Mouse (Mus musculus): Measurements from ENCODE around the gene 1110032A03Rik.

Gene 1110032A03Rik

DNA sequence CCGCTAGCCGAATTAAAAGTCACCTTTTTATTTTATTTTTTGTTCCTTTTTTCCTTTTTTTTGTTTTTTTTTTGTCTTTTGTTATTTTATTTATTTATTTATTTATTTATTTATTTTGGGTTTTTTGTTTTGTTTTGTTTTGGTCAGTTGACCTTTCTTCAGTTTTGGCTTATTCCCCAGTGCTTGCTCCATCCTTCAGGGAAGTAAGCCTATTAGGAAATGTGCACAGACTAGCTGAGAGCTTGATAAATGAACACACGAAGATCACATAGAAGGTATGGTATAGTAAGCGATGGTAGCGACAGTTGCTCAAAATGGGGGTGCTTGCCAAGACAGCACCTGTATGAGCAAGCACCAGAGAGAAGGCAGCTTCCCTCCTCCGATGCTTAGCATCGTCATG lies 22.3 kb upstream of the 1110032A03Rik start:
- no peak for TF ChIP-seq GATA4 (IDR thresholded peaks at IDR 0.05; ENCODE audit: insufficient replicate concordance, low read length)

DNA sequence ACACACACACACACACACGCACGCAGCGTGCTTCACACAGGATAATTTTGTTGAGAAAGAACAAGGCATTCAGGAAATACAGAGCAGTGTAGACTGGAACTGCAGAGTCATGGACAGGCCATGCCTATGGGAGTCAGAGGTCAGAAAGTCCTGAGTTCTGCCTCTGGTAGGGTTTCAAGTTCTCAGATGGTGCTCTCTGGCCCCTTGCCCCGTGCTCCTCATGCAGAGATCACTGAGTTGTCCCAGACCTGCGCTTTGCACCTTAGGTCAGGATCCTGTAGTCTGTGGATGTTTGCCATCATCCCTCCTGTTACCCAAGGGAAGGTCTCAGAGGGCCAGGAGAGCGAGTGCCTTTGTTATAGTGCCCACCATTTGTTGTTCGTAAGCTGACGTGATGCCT lies 21.5 kb upstream of the 1110032A03Rik start:
- no peak for TF ChIP-seq GATA4 (IDR thresholded peaks at IDR 0.05; ENCODE audit: insufficient replicate concordance, low read length)

DNA sequence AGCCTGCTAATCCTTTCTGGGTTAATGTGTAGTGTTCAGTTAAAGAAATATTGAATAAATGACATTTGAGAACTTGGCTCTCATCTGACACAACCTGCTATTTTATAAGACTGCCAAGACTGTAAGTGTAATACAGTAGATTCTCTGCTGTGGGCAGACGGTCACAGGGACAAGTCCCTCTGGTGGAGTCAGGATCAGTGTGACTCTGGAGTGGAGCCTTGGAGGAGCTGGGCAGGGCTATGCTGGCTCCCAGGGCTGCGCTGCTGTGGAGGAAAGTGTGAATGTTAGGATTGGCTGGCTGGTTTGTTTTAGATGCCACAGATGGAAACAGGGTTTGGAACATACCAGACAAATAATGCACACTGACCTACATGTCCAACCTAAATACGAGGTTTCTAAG lies 19.9 kb upstream of the 1110032A03Rik start:
- no peak for TF ChIP-seq GATA4 (IDR thresholded peaks at IDR 0.05; ENCODE audit: insufficient replicate concordance, low read length)

DNA sequence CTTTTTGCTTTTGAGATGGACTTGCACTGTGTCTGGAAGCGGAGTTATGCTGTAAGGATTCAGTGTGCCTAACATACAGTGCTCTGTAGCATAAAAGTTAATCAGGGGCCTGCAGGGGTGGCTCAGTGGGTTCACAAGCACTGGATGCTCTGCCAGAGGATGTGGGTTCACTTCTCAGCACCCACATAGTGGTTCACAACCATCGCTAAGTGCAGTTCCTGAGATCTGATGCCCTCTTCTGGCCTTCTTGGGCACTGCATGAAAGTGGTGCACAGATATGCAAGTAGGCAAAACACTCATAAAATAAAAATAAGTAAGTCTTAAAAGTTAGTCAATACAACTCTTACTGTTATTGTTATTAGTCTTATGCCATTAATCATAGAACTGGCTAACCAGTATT lies 6.8 kb upstream of the 1110032A03Rik start:
- TF ChIP-seq GATA4 (IDR thresholded peaks at IDR 0.05; ENCODE audit: insufficient replicate concordance, low read length), result no peak

DNA sequence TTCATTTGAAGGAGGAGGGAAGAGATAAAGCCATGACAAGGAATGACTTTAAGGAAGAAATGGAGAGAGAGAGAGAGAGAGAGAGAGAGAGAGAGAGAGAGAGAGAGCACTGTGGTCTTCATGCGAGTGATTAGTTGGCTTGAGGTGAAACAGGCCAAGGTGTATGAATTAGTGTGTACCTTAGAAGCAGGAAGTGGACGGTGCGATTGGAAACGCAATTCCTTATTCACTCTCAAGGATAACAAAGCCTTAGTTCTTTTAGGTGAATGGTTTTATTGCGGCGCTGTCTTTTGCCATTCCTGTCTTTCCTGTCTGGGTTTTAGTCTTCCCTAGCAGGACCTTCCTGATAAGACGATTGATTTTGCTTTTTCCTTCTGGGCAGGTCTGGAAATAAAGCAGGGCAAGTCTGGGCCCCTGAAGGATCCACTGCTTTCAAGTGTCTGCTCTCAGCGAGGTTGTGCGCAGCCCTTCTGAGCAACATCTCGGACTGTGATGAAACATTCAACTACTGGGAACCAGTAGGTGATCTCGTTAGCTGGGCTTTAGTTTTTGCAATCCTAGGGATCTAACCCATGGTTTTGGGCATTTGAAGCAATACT lies 941 bp upstream of the 1110032A03Rik start:
- no peak for TF ChIP-seq GATA4 (IDR thresholded peaks at IDR 0.05; ENCODE audit: insufficient replicate concordance, low read length)

DNA sequence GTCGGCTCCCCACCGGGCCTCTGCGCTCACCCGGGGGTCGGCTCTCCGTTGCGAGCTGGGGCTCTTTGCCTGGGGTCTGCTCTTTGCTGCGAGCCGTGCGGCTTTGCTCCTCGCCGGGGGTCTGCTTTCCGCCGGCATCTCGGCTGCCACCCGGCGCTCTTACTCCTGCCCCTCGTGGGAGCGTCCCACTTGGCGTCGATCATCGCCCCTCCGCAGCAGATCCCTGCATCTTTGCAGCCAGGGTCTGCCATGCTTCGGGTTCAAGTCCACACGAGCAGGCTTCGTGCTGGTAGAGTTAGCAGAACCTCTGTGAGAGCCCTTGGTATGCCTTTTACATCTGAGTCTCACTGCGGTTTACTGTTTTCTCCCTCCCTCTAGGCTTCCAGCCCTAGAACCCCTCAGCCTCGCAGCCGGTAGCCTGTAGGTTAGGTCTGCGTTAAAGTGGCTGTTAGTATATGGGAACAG lies 374 bp upstream of the 1110032A03Rik start:
- TF ChIP-seq GATA4 (IDR thresholded peaks at IDR 0.05; ENCODE audit: insufficient replicate concordance, low read length), result no peak

DNA sequence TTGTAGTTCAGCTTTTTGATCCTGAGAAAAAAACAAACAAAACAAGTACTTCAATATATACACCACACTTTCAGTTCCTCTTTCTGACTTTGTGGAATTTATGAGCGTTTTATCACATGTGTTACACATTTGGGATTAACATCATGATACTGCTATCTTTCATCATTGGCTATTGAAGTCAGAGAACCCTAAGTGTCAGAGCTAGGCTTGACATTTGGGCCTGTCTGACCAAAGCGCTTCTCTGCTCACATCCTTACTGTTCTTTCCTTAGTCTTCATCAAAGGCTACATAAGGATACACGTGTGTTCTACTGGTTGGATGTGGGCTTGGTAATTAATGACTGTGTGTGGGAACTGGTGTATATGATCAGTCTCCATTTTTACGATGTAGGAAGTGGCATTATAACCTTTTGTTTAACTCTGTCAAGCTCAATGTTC lies 1.3 kb downstream of the 1110032A03Rik start:
- no peak for TF ChIP-seq GATA4 (IDR thresholded peaks at IDR 0.05; ENCODE audit: insufficient replicate concordance, low read length)

DNA sequence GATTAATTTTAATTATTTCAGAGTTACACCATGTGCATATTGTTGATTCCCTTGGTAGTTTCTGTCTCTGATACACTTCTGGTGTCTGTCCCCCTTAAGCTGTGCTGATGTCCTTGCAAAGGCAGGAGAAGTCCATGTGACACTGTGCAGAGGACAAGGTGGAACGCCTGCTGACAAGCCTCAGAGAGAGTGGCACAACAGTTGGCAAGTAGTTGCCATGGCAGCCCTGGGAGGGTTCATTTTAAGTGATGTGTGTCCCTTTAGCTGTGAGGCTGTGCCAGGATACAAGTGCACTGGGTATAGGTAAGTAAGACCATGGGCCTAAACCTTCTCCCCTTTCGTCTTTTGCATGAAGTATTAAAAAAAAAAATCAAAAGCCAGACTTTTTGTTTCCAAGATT lies 5.3 kb downstream of the 1110032A03Rik start:
- no peak for TF ChIP-seq GATA4 (IDR thresholded peaks at IDR 0.05; ENCODE audit: insufficient replicate concordance, low read length)

DNA sequence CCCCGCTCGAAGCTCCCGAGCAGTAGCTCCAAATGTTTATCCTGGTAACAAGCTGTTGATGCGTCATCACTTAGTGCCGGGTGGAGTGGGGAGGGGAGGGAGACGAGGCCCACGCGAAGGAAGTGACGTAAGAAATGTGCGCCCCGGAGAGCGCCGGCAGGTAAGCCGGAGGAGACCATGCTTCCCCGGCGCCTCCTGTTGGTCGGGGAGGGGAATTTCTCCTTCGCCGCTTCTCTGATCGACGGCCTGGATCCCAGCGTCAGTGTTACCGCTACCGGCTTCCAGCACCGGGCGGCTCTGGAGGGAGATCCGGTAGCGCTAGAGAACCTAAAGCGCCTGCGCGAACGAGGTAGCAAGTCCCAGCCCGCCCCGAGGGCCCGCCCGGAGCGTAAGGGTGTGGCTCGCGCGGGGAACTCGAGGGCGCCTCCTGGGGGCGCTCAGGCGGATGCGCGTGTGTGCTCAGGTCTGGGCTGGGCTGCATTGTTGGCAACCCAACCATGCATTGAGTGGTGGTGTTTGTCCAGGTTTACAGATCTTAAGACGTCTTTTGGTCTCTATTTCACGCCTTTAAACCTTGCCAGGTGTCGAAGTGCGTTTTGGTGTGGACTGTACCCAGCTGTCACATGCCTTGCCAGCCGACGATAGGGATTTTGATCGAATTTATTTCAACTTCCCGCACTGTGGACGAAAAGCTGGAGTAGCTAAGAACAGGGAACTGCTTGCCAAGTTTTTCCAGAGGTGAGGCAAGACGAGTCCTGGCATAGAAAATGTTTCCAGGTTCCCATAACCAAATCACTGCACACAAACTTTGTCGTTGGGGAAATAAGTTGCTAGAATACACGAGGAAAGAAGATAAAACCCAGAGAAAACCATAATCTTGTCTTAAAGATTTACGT lies 7.0 kb downstream of the 1110032A03Rik start, which contains the start of gene Fdxacb1:
TSS of gene Fdxacb1 (plus strand) at position 130 of the 896 bp plus-strand sequence.
- peak; percentile 41; the same call in 1 of the 2 replicates for TF ChIP-seq GATA4 (IDR thresholded peaks at IDR 0.05; ENCODE audit: insufficient replicate concordance, low read length)

DNA sequence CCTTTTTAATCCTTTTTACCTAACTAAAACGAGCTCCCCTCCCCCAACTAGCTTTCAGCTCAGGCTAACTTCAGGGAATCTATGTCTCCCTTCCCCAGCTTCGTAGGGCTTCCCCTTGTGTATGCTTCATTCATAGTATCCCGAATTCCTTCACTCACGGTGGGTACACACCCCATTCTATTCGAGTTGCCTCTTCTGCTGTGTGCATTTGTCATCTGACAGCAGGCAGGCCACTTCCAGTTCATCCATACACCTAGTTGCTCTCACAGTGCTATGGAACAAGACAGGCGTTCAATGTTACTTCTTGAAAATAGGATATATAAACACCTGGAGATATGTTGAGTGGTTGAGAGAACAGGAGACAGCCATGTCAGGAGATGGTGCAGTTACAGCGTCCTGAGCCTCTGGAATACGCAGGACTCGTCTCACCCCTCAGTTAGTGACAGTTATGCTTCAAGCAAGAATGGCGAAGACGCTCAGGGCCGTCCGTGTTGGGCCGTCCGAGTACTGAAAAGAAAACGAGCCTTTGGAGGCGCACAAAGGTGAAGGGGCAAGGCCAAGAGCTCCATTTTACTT lies 7.7 kb downstream of the 1110032A03Rik start:
- TF ChIP-seq GATA4 (IDR thresholded peaks at IDR 0.05; ENCODE audit: insufficient replicate concordance, low read length), result no peak

DNA sequence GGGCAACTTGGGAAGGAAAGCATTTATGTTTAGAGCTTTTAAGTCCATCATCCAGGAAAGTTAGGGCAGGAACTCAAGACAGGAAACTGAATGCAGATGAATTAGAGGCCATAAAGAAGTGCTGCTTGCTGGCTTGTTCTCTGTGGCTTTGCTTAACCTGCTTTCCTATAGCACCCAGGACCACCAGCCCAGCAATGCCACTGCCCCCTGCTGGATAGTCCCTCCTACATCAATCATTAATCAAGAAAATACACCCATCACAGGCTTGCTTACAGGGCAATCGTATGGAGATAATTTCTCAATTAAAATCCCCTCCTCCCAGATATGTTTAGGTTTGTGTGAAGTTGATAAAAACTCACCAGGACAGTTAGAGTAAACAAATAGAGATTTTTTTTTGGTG lies 12.0 kb downstream of the 1110032A03Rik start:
- no peak for TF ChIP-seq GATA4 (IDR thresholded peaks at IDR 0.05; ENCODE audit: insufficient replicate concordance, low read length)

DNA sequence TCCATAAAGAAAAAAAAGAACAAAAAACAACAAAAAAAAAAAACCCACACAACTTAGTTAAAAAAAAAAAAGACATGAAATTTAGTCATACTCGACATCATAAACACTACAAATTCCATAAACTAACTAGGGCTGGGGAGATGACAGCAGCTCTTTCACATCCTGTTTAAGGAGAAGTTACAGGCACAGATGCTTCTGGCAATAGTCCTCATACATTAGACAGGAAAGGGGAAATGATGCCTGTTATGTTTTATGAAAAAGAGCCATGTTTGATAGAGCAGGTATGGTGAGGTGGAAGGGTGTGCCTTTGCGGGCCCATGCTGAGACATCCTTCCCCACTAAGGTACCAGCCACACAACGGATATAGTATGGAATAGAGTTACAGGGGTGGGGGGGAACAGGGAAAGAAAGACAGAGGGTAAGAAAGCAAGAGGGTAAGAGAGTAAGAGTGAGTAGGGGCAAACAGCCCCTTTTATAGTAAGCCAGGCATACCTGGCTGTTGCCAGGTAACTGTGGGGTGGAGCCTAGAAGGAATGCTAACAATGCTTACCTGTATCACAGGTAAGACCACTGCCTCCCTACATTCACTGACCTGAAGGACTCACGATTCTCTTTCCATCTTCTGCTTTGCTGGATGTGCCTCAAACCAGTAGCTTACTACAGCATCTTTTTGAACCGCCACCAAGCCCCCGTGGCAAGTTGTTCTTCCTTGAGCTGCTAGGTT lies 13.6 kb downstream of the 1110032A03Rik start:
- TF ChIP-seq GATA4 (IDR thresholded peaks at IDR 0.05; ENCODE audit: insufficient replicate concordance, low read length), result no peak

DNA sequence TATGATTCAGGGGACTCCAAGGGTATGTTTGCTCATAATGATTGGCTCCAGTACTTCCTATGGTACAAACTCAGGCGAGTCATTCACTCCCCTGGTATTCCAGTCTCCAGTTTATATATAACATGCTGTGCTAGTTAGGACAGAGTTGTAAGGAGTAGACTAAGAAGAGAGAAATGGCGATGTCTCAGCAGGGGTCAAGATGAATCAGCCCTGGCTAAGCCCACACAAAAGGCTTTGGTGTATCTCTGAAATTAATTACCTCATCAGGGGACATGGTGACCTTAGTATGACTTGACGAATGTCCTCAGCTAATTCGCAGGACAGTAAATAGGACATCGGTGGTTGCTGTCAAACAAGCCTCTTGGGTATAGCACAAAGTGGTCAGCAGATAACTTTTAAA lies 18.6 kb downstream of the 1110032A03Rik start:
- TF ChIP-seq GATA4 (IDR thresholded peaks at IDR 0.05; ENCODE audit: insufficient replicate concordance, low read length), result no peak

DNA sequence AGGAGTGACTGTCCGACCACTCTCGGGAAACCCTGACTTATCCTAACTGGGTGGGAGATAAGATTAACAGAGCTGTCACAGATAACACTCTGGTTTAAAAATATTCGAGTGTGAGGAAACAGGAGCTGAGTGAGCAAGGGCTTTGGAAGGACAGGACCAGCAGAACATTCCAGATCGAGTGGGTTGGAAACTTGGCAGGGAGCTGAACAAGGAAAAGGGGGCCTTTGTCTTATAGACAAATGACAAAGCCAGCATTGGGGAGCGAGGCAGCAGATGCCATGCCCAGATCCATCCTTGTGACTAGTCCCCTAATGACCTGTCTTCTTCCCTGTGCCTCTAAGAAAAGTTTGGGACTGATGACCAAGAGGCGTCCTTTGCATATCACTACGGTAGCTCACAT lies 21.4 kb downstream of the 1110032A03Rik start:
- TF ChIP-seq GATA4 (IDR thresholded peaks at IDR 0.05; ENCODE audit: insufficient replicate concordance, low read length), result no peak
